Mouse (Mus musculus) C2C12 (cell line): Measurements from ENCODE around the gene Osmr. TPM values are rescaled to one million over a fixed set of nuclear protein-coding genes. Genes with fewer than 3 reads are reported as not detected.
A peak's percentile ranks its signal among the peaks of the same experiment; 100 is the strongest.
"Not testable (repeated sequence)": the region's sequence is repeated elsewhere in the genome, so short reads cannot be mapped to it uniquely, and the experiment has no call there.

Experiments used
- H3K27me3 ChIP-seq: one replicate; pipeline ENCODE4 v1.6.1; 2011; ENCODE audit not compliant: control insufficient read depth, insufficient read depth, insufficient read length
- H3K36me3 ChIP-seq: one replicate; pipeline ENCODE4 v1.6.1; 2011; ENCODE audit not compliant: control insufficient read depth, insufficient read depth
- H3K4me3 ChIP-seq: one replicate; pipeline ENCODE4 v1.5.1; 2011; ENCODE audit warnings: mild to moderate bottlenecking, control low read depth; ENCODE audit not compliant: poor library complexity, insufficient read depth, severe bottlenecking
- H3K79me2 ChIP-seq: one replicate; pipeline ENCODE4 v1.6.1; 2011; ENCODE audit not compliant: control insufficient read depth, insufficient read depth
- H3K79me3 ChIP-seq: one replicate; pipeline ENCODE4 v1.6.1; 2011; ENCODE audit warnings: low read depth, control low read depth
- H3ac ChIP-seq: one replicate; pipeline ENCODE3; 2011; ENCODE audit warnings: low read depth; ENCODE audit not compliant: control insufficient read depth, insufficient read length
- CEBPB ChIP-seq: IDR thresholded peaks from one replicate; pipeline ENCODE4 v1.6.1; 2011; ENCODE audit warnings: low read depth, mild to moderate bottlenecking, control low read depth, moderate library complexity
- CTCF ChIP-seq: IDR thresholded peaks from one replicate; pipeline ENCODE4 v1.5.1; 2011; ENCODE audit not compliant: control insufficient read depth, insufficient read depth, insufficient read length
- FOSL1 ChIP-seq: IDR thresholded peaks from one replicate; pipeline ENCODE4 v1.8.0; 2011; ENCODE audit warnings: mild to moderate bottlenecking, low read length; ENCODE audit not compliant: poor library complexity, insufficient read depth, severe bottlenecking
- MAX ChIP-seq: IDR thresholded peaks from one replicate; pipeline ENCODE4 v1.6.1; 2011; ENCODE audit warnings: mild to moderate bottlenecking, control low read depth
- MYOD1 ChIP-seq: IDR thresholded peaks from one replicate; pipeline ENCODE4 v1.6.1; 2011; ENCODE audit warnings: low read depth; ENCODE audit not compliant: control insufficient read depth, insufficient read length
- MYOG ChIP-seq: IDR thresholded peaks from one replicate; pipeline ENCODE4 v1.6.1; 2011; ENCODE audit not compliant: control insufficient read depth, insufficient read length; ENCODE audit errors: extremely low read depth
- USF1 ChIP-seq: IDR thresholded peaks from one replicate; pipeline ENCODE4 v1.6.1; 2011; ENCODE audit warnings: low read depth, mild to moderate bottlenecking, control low read depth, moderate library complexity
- polyA plus RNA-seq: library from polyadenylated mRNA; unstranded; fragments of >200 nt; fragmentation: generic; extraction: Trizol; gene quantifications from one replicate; pipeline ENCODE4 v1.2.1, GENCODE M21; 2012; ENCODE audit warnings: missing spikeins

Osmr gene
- polyA plus RNA-seq, 1 experiment, result 5.9 TPM

GRCm38 (mm10) chr15:6859781-6860180, 15.0 kb downstream of the Osmr start:
- Histone ChIP-seq H3K79me3 (no peaks in the 10 kb centered on the region), H3K79me2 (no peaks in the 10 kb centered on the region), H3ac (no peak overlapping the region), H3K27me3 (no peaks in the 10 kb centered on the region), H3K36me3 (peaks cover 4% of the 10 kb centered on the region), H3K4me3 (no peak overlapping the region)
- no peak for TF ChIP-seq MYOD1
- no peak for TF ChIP-seq CTCF
- no peak for TF ChIP-seq USF1
- no peak for TF ChIP-seq MYOG
- no peak for TF ChIP-seq CEBPB
- no peak for TF ChIP-seq FOSL1
- no peak for TF ChIP-seq MAX

- no peak overlapping the region for H3K4me3 ChIP-seq
- no peak for TF ChIP-seq CEBPB
- TF ChIP-seq USF1, result no peak
- TF ChIP-seq FOSL1, result no peak
- no peak for TF ChIP-seq MYOD1
- TF ChIP-seq MAX, result no peak
- TF ChIP-seq MYOG, result no peak
- TF ChIP-seq CTCF, result no peak
- H3K79me2 ChIP-seq, result no peaks in the 10 kb centered on the region
- no peaks in the 10 kb centered on the region for H3K79me3 ChIP-seq
- H3K27me3 ChIP-seq, result no peaks in the 10 kb centered on the region
- peaks cover 4% of the 10 kb centered on the region for H3K36me3 ChIP-seq
- H3ac ChIP-seq, result no peak overlapping the region
Observed at GRCm38 (mm10) chr15:6858871-6859270, 15.9 kb downstream of the Osmr start.

GRCm38 (mm10) chr15:6857270-6857905, 17.4 kb downstream of the Osmr start:
- TF ChIP-seq MYOG, result no peak
- H3ac ChIP-seq, result no peak overlapping the region
- H3K79me2 ChIP-seq, result no peaks in the 10 kb centered on the region
- no peak overlapping the region for H3K4me3 ChIP-seq
- peaks cover 4% of the 10 kb centered on the region for H3K36me3 ChIP-seq
- H3K79me3 ChIP-seq, result no peaks in the 10 kb centered on the region
- H3K27me3 ChIP-seq, result no peaks in the 10 kb centered on the region

GRCm38 (mm10) chr15:6849851-6850250, 24.9 kb downstream of the Osmr start:
- Histone ChIP-seq H3K4me3 (no peak overlapping the region), H3K79me2 (no peaks in the 10 kb centered on the region), H3K36me3 (peaks cover 19% of the 10 kb centered on the region), H3K27me3 (no peaks in the 10 kb centered on the region), H3K79me3 (no peaks in the 10 kb centered on the region), H3ac (no peak overlapping the region)
- TF ChIP-seq FOSL1 (peak; percentile 33), MYOD1 (peak; percentile 27), CEBPB (no peak), CTCF (no peak), USF1 (no peak), MYOG (no peak), MAX (peak; percentile 78)

GRCm38 (mm10) chr15:6840199-6840598, 34.6 kb downstream of the Osmr start:
- no peak overlapping the region for H3K4me3 ChIP-seq
- no peaks in the 10 kb centered on the region for H3K27me3 ChIP-seq
- H3ac ChIP-seq, result no peak overlapping the region
- peaks cover 8% of the 10 kb centered on the region for H3K36me3 ChIP-seq
- TF ChIP-seq CTCF (peak; percentile 47), MYOG (no peak), USF1 (no peak)
- H3K79me2 ChIP-seq, result no peaks in the 10 kb centered on the region
- H3K79me3 ChIP-seq, result no peaks in the 10 kb centered on the region

GRCm38 (mm10) chr15:6815807-6816206, 59.0 kb downstream of the Osmr start:
- no peaks in the 10 kb centered on the region for H3K79me3 ChIP-seq
- no peaks in the 10 kb centered on the region for H3K79me2 ChIP-seq
- no peaks in the 10 kb centered on the region for H3K27me3 ChIP-seq
- H3K4me3 ChIP-seq, result no peak overlapping the region
- peaks cover 10% of the 10 kb centered on the region for H3K36me3 ChIP-seq
- no peak for TF ChIP-seq MYOD1
- TF ChIP-seq MYOG, result no peak
- no peak for TF ChIP-seq FOSL1
- no peak for TF ChIP-seq USF1
- TF ChIP-seq CTCF, result no peak
- TF ChIP-seq CEBPB, result no peak
- TF ChIP-seq MAX, result no peak
- H3ac ChIP-seq, result no peak overlapping the region

GRCm38 (mm10) chr15:6801212-6801611, 73.6 kb downstream of the Osmr start:
- not testable (repeated sequence) for H3ac ChIP-seq, H3K27me3 ChIP-seq, H3K79me2 ChIP-seq, H3K4me3 ChIP-seq, H3K79me3 ChIP-seq
- H3K36me3 ChIP-seq, result peaks cover 46% of the 10 kb centered on the region
